Mouse (Mus musculus): ENCODE data around the gene Tprgl. TPM values are rescaled to one million over a fixed set of nuclear protein-coding genes. Genes with fewer than 3 reads are reported as not detected.

Tprgl gene
- polyA plus RNA-seq (2012; fragmentation: generic; extraction: Trizol): 96.8 TPM

DNA sequence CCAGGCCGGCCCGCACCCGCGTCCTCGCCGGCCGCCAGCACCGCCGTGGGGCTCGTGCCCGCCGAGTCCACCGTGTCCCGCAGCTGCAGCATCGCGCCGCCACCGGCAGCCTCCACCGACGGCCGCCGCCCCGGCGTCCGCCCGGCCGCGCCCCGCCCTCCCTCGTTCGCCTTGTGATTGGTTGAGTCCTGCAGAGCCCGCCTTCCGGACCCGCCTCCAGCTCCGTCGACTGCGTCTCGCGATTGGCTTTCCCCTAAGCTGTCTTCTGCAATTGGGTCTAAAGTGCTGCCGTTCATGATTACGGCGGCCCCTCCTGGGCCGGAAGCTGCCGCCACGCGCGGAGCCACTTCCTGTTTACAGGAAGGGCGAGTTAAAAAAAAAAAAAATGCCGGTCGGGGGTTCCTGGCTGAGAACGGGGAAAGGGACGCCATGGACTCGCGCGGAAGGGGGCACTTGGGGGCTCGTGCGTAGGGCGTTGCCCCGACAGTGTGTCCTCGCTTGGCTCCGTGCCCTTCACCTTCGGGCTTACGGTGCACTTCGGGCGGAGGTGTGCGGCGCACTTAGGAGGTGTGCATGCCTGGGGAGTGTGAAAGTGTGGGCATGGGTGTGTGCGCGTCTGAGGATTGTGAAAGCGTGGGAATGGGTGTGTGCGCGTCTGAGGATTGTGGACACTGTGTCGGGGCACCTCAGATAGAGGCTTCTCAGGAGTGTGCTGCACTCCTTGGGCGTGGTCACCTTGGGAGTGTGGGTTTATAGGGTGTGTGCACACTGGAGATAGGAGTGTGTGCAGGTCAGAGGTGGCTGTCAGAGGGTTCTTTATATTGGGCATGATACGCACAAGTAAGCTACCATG is at the start of gene Tprgl:
TSS of gene Tprgl (minus strand) at position 129 of the 853 bp plus-strand sequence.
- no peak for TF ChIP-seq MAX (IDR thresholded peaks at IDR 0.05; ENCODE audit: low read depth)
- peak; percentile 97 for TF ChIP-seq POLR2AphosphoS2 (IDR thresholded peaks at IDR 0.05; ENCODE audit: insufficient read length, low read depth)
- peak in 1 of 3 experiments; percentile 17 for TF ChIP-seq MYOG (IDR thresholded peaks at IDR 0.05; ENCODE audit: control insufficient read depth in 1 of 3, insufficient read depth in 1 of 3, insufficient read length in 2 of 3, low read depth in 2 of 3)
- TF ChIP-seq MYOD1 (IDR thresholded peaks at IDR 0.05; ENCODE audit: control insufficient read depth in 1 of 3, insufficient read length in 2 of 3, low read depth in 2 of 3): peak in 1 of 3 experiments; percentile 44
- TF ChIP-seq TCF12 (IDR thresholded peaks at IDR 0.05; ENCODE audit: insufficient read depth, poor library complexity, severe bottlenecking): no peak
- peak; percentile 31 for TF ChIP-seq TCF3 (IDR thresholded peaks at IDR 0.05; ENCODE audit: insufficient read length, low read depth)
- peak; percentile 99 for TF ChIP-seq POLR2A (IDR thresholded peaks at IDR 0.05; ENCODE audit: insufficient read length, low read depth)
- Histone ChIP-seq H3K4me2 (ENCODE audit: low read depth) (peak within 1 kb of the TSS; percentile 88), H3K27me3 (ENCODE audit: control insufficient read depth, insufficient read depth, insufficient read length) (no peaks in the 10 kb centered on the region), H3K79me2 (ENCODE audit: control insufficient read depth, insufficient read depth) (no peaks in the 10 kb centered on the region), H3K4me3 (peak within 1 kb of the TSS; percentile 76), H3ac (ENCODE audit: control insufficient read depth, insufficient read length) (peak within 1 kb of the TSS; percentile 81), H3K36me3 (ENCODE audit: control insufficient read depth, insufficient read depth) (no peaks in the 10 kb centered on the region)

- H3K79me2 ChIP-seq (ENCODE audit: control insufficient read depth, insufficient read depth): no peaks in the 10 kb centered on the region
Measured at GRCm38 (mm10) chr4:154209825-154210224, 49.4 kb upstream of the Tprgl start.

GRCm38 (mm10) chr4:154209054-154209453 is 48.6 kb upstream of the Tprgl start:
- Histone ChIP-seq H3ac (ENCODE audit: control insufficient read depth, insufficient read length) (no peak overlapping the region), H3K4me2 (ENCODE audit: low read depth) (no peak overlapping the region), H3K4me3 (no peak overlapping the region), H3K36me3 (ENCODE audit: control insufficient read depth, insufficient read depth) (no peaks in the 10 kb centered on the region), H3K79me2 (ENCODE audit: control insufficient read depth, insufficient read depth) (no peaks in the 10 kb centered on the region), H3K27me3 (ENCODE audit: control insufficient read depth, insufficient read depth, insufficient read length) (no peaks in the 10 kb centered on the region)
- TF ChIP-seq USF1 (IDR thresholded peaks at IDR 0.05; ENCODE audit: low read depth) (no peak), REST (IDR thresholded peaks at IDR 0.05; ENCODE audit: insufficient read depth, insufficient read length) (no peak), SRF (IDR thresholded peaks at IDR 0.05; ENCODE audit: control insufficient read depth, insufficient read length, low read depth) (no peak), CEBPB (IDR thresholded peaks at IDR 0.05; ENCODE audit: insufficient read depth, poor library complexity, severe bottlenecking) (no peak), TCF3 (IDR thresholded peaks at IDR 0.05; ENCODE audit: insufficient read length, low read depth) (no peak), MYOG (IDR thresholded peaks at IDR 0.05; ENCODE audit: control insufficient read depth in 1 of 3, insufficient read depth in 1 of 3, insufficient read length in 2 of 3, low read depth in 2 of 3) (no peak), POLR2A (IDR thresholded peaks at IDR 0.05; ENCODE audit: insufficient read length, low read depth) (no peak)

More at GRCm38 (mm10) chr4:154209825-154210224, 49.4 kb upstream of the Tprgl start:
- H3K4me2 ChIP-seq (ENCODE audit: low read depth): no peak overlapping the region
- H3K27me3 ChIP-seq (ENCODE audit: control insufficient read depth, insufficient read depth, insufficient read length): no peaks in the 10 kb centered on the region
- H3K4me3 ChIP-seq: no peak overlapping the region
- no peak overlapping the region for H3ac ChIP-seq (ENCODE audit: control insufficient read depth, insufficient read length)
- no peak for TF ChIP-seq MYOG (IDR thresholded peaks at IDR 0.05; ENCODE audit: control insufficient read depth in 1 of 3, insufficient read depth in 1 of 3, insufficient read length in 2 of 3, low read depth in 2 of 3)
- no peak for TF ChIP-seq USF1 (IDR thresholded peaks at IDR 0.05; ENCODE audit: low read depth)
- no peak for TF ChIP-seq TCF3 (IDR thresholded peaks at IDR 0.05; ENCODE audit: insufficient read length, low read depth)
- TF ChIP-seq REST (IDR thresholded peaks at IDR 0.05; ENCODE audit: insufficient read depth, insufficient read length): no peak
- no peak for TF ChIP-seq MYOD1 (IDR thresholded peaks at IDR 0.05; ENCODE audit: control insufficient read depth in 1 of 3, insufficient read length in 2 of 3, low read depth in 2 of 3)
- TF ChIP-seq POLR2A (IDR thresholded peaks at IDR 0.05; ENCODE audit: insufficient read length, low read depth): no peak
- no peak for TF ChIP-seq E2F4 (IDR thresholded peaks at IDR 0.05; ENCODE audit: insufficient read depth)
- no peak for TF ChIP-seq CEBPB (IDR thresholded peaks at IDR 0.05; ENCODE audit: insufficient read depth, poor library complexity, severe bottlenecking)
- TF ChIP-seq SRF (IDR thresholded peaks at IDR 0.05; ENCODE audit: control insufficient read depth, insufficient read length, low read depth): no peak
- no peak for TF ChIP-seq MAX (IDR thresholded peaks at IDR 0.05; ENCODE audit: low read depth)
- TF ChIP-seq TCF12 (IDR thresholded peaks at IDR 0.05; ENCODE audit: insufficient read depth, poor library complexity, severe bottlenecking): no peak
- TF ChIP-seq POLR2AphosphoS2 (IDR thresholded peaks at IDR 0.05; ENCODE audit: insufficient read length, low read depth): no peak
- no peaks in the 10 kb centered on the region for H3K36me3 ChIP-seq (ENCODE audit: control insufficient read depth, insufficient read depth)

DNA sequence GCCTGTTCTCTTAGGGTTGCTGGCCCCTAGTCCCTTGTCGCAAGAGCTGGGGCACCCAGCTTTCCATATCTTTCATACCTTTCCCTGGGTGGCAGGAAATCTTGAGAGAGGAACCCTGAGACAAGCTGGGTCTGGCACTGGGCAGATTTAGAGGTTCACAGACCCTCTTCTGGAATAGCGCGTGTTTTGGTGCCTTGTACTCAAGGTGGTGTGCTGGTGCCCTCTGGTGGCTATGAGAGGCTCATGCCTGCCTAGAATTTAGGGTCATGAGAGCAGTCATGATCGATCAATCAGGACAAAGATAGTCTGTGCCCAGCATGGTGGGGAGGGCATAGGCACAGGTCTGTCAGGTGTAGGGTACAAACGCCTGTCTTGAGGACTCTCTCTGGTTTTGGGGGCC is 46.8 kb upstream of the Tprgl start:
- Histone ChIP-seq H3K36me3 (ENCODE audit: control insufficient read depth, insufficient read depth) (no peaks in the 10 kb centered on the region), H3K79me2 (ENCODE audit: control insufficient read depth, insufficient read depth) (no peaks in the 10 kb centered on the region), H3K4me3 (no peak overlapping the region), H3K4me2 (ENCODE audit: low read depth) (no peak overlapping the region), H3K27me3 (ENCODE audit: control insufficient read depth, insufficient read depth, insufficient read length) (no peaks in the 10 kb centered on the region), H3ac (ENCODE audit: control insufficient read depth, insufficient read length) (no peak overlapping the region)
- TF ChIP-seq MAX (IDR thresholded peaks at IDR 0.05; ENCODE audit: low read depth): no peak
- TF ChIP-seq CEBPB (IDR thresholded peaks at IDR 0.05; ENCODE audit: insufficient read depth, poor library complexity, severe bottlenecking): no peak
- TF ChIP-seq REST (IDR thresholded peaks at IDR 0.05; ENCODE audit: insufficient read depth, insufficient read length): no peak
- TF ChIP-seq MYOD1 (IDR thresholded peaks at IDR 0.05; ENCODE audit: control insufficient read depth in 1 of 3, insufficient read length in 2 of 3, low read depth in 2 of 3): no peak

GRCm38 (mm10) chr4:154205392-154205791 is 44.9 kb upstream of the Tprgl start:
- Histone ChIP-seq H3K36me3 (ENCODE audit: control insufficient read depth, insufficient read depth) (no peaks in the 10 kb centered on the region), H3K4me2 (ENCODE audit: low read depth) (no peak overlapping the region), H3ac (ENCODE audit: control insufficient read depth, insufficient read length) (no peak overlapping the region), H3K79me2 (ENCODE audit: control insufficient read depth, insufficient read depth) (no peaks in the 10 kb centered on the region), H3K4me3 (no peak overlapping the region), H3K27me3 (ENCODE audit: control insufficient read depth, insufficient read depth, insufficient read length) (no peaks in the 10 kb centered on the region)
- no peak for TF ChIP-seq USF1 (IDR thresholded peaks at IDR 0.05; ENCODE audit: low read depth)
- no peak for TF ChIP-seq TCF3 (IDR thresholded peaks at IDR 0.05; ENCODE audit: insufficient read length, low read depth)
- TF ChIP-seq SRF (IDR thresholded peaks at IDR 0.05; ENCODE audit: control insufficient read depth, insufficient read length, low read depth): no peak
- TF ChIP-seq REST (IDR thresholded peaks at IDR 0.05; ENCODE audit: insufficient read depth, insufficient read length): no peak
- no peak for TF ChIP-seq MYOG (IDR thresholded peaks at IDR 0.05; ENCODE audit: control insufficient read depth in 1 of 3, insufficient read depth in 1 of 3, insufficient read length in 2 of 3, low read depth in 2 of 3)
- TF ChIP-seq MAX (IDR thresholded peaks at IDR 0.05; ENCODE audit: low read depth): no peak
- TF ChIP-seq POLR2AphosphoS2 (IDR thresholded peaks at IDR 0.05; ENCODE audit: insufficient read length, low read depth): no peak
- TF ChIP-seq TCF12 (IDR thresholded peaks at IDR 0.05; ENCODE audit: insufficient read depth, poor library complexity, severe bottlenecking): no peak
- no peak for TF ChIP-seq E2F4 (IDR thresholded peaks at IDR 0.05; ENCODE audit: insufficient read depth)
- no peak for TF ChIP-seq MYOD1 (IDR thresholded peaks at IDR 0.05; ENCODE audit: control insufficient read depth in 1 of 3, insufficient read length in 2 of 3, low read depth in 2 of 3)
- TF ChIP-seq CEBPB (IDR thresholded peaks at IDR 0.05; ENCODE audit: insufficient read depth, poor library complexity, severe bottlenecking): no peak
- no peak for TF ChIP-seq POLR2A (IDR thresholded peaks at IDR 0.05; ENCODE audit: insufficient read length, low read depth)
